Mouse (Mus musculus) limb, embryonic 11.5 days (tissue): ENCODE measurements at regions not wholly inside any gene's neighbourhood (a gene's known extent, or its start where the extent isn't known, plus 50 kb on each side); places are given as distances from the start of the nearest gene placed in this dataset.

ENCODE experiments used
- ATAC-seq: fragments of 200-750 bp; cut with Nextera tagmentation; 2 replicates; pipeline ENCODE4 v1.8.0; 2017; ENCODE audit warnings: low read depth; ENCODE audit not compliant: insufficient number of reproducible peaks, low FRiP score, low TSS enrichment
- DNase-seq: peaks from one replicate; pipeline ENCODE4 v3.0.0-alpha.2; 2015; ENCODE audit warnings: low spot score
- H3K27ac ChIP-seq: fragments of 300-500 bp; sonication (generic); replicated peaks from 2 replicates; pipeline ENCODE4 v1.5.1; 2014; ENCODE audit warnings: low read depth, mild to moderate bottlenecking, low read length
- H3K27me3 ChIP-seq: fragments of 300-500 bp; sonication (generic); 2 replicates; pipeline ENCODE4 v1.6.1; 2014; ENCODE audit warnings: mild to moderate bottlenecking, low read length, mixed read lengths; ENCODE audit not compliant: control insufficient read depth, insufficient read depth
- H3K36me3 ChIP-seq: fragments of 300-500 bp; sonication (generic); 2 replicates; pipeline ENCODE4 v1.6.1; 2014; ENCODE audit warnings: mild to moderate bottlenecking, low read length, moderate library complexity, mixed read lengths; ENCODE audit not compliant: control insufficient read depth, insufficient read depth
- H3K4me1 ChIP-seq: fragments of 300-500 bp; sonication (generic); 2 replicates; pipeline ENCODE4 v1.6.1; 2014; ENCODE audit warnings: low read length, mixed read lengths; ENCODE audit not compliant: control insufficient read depth, insufficient read depth
- H3K4me2 ChIP-seq: fragments of 300-500 bp; sonication (generic); 2 replicates; pipeline ENCODE4 v1.6.1; 2014; ENCODE audit warnings: low read depth, mild to moderate bottlenecking, moderate library complexity; ENCODE audit not compliant: severe bottlenecking
- H3K4me3 ChIP-seq: fragments of 300-500 bp; sonication (generic); 2 replicates; pipeline ENCODE4 v1.5.1; 2014; ENCODE audit warnings: low read depth, low read length
- H3K9ac ChIP-seq: fragments of 300-500 bp; sonication (generic); 2 replicates; pipeline ENCODE4 v1.6.1; 2014; ENCODE audit warnings: mild to moderate bottlenecking, low read length
- H3K9me3 ChIP-seq: fragments of 300-500 bp; sonication (generic); 2 replicates; pipeline ENCODE4 v1.6.1; 2016; ENCODE audit warnings: low read length; ENCODE audit not compliant: control insufficient read depth
- WGBS: fragments of 180-500 bp; shearing (Covaris S2); extraction: QIAGEN DNeasy Blood & Tissue Kit; methylation state at CpG from one replicate; pipeline ENCODE4 v1.1.7; 2014; 5-methylcytosine and 5-hydroxymethylcytosine counted together

DNA sequence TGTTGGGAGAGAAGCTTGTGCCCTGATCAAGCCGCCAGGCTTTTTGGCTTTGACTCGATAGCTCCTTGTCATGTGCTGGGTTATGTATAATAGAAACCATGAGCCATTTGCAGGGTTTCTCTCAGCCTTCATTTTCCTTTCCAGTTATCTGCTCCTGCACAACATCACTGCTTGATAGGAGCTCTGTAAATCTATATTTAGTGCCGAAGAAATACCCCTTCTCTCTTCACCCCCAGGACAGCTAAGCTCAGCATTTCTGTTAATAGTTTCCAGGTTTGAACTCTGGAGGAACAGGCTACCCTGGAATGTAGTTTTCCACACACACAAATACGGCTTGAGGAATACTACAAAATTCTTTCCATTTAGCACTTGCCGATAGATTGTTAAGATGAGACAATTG lies 267.4 kb downstream of the Fign start:
- Histone ChIP-seq H3K9ac (no peak overlapping the region), H3K9me3 (no peaks in the 10 kb centered on the region), H3K4me2 (no peak overlapping the region), H3K27ac (no peak overlapping the region), H3K4me3 (no peak overlapping the region), H3K36me3 (no peaks in the 10 kb centered on the region), H3K27me3 (no peaks in the 10 kb centered on the region), H3K4me1 (no peaks in the 10 kb centered on the region)
- DNase-seq, result no peak
- ATAC-seq, result no peak
- WGBS, result 65% methylated on average over 5 of the region's 5 CpGs

DNA sequence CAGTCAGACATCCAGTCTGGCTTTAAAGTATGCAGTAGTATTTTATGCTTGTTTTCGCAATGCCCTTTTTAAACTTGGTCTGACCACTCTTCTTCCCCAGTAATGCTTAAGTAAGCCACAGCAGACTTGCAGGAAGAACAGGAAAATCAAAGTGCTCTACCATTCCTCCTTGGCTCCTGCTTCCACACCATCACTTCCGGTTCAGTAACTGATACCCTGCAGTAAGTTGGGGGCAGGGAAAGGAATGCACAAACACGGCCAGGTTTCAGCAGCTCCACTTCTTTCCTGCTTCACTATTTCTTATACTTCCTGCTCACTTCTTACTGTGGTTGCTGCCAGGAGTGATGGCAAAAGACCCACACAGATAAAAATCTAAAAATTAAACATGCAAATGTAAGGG lies 269.2 kb downstream of the Fign start:
- DNase-seq (peak; percentile 38), ATAC-seq (no peak)
- H3K9ac ChIP-seq, result no peak overlapping the region
- H3K36me3 ChIP-seq, result no peaks in the 10 kb centered on the region
- 36% methylated on average over 3 of the region's 3 CpGs for WGBS
- H3K4me1 ChIP-seq, result no peaks in the 10 kb centered on the region
- H3K4me2 ChIP-seq, result no peak overlapping the region
- H3K9me3 ChIP-seq, result no peaks in the 10 kb centered on the region
- no peak overlapping the region for H3K27ac ChIP-seq
- no peaks in the 10 kb centered on the region for H3K27me3 ChIP-seq
- H3K4me3 ChIP-seq, result no peak overlapping the region

DNA sequence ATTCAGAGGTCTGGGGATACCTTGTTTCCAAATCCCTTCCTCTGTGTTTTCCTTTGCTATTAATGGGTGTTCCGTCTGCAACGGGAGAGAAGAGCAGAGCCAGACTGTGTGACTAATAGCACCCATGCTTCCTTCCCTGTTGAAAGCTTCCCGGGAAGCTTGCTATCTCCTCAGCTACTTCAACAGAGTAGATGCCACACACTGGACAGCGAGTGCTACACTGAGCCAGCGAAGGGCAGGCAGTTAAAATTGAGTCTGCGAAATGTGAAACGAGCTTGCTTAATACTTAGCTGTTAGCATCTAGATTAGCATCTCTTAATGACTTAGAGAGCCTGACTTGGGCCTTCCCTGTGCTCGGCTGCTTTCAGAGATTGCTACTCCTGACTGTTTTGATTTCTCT lies 278.4 kb downstream of the Fign start:
- 17% methylated on average over 8 of the region's 8 CpGs for WGBS
- no peak overlapping the region for H3K4me3 ChIP-seq

More for the DNA sequence above, 278.4 kb downstream of the Fign start:
- Histone ChIP-seq H3K27ac (no peak overlapping the region), H3K36me3 (no peaks in the 10 kb centered on the region), H3K9me3 (no peaks in the 10 kb centered on the region), H3K9ac (no peak overlapping the region), H3K27me3 (no peaks in the 10 kb centered on the region), H3K4me1 (no peaks in the 10 kb centered on the region), H3K4me2 (no peak overlapping the region)
- ATAC-seq, result no peak
- no peak for DNase-seq
